Mouse (Mus musculus): ENCODE data around the gene Tex38.

DNA sequence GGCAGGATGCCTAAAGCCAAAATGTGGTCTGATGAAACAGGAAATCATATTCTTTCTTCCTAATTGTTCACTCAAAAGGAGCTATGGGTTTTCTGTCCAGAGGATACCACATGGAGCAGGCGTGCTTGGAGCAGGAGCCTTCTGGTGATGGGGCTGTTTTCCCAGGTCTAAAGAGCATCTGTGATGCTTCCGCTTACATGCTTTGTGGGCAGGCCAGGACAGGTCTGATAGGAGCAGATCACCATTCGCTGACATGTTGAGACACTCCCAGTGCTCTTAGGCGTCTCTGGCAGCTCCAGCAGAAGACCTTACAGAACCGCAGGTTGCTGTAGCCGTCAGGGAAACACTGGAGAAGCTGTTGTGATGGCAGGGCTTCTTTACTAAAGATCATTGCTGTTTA lies 5.8 kb downstream of the Tex38 start:
- TF ChIP-seq CTCF (IDR thresholded peaks at IDR 0.05; ENCODE audit: borderline replicate concordance, control insufficient read depth, extremely low read depth, insufficient read depth, low read length, poor library complexity) = no peak
- no peak for TF ChIP-seq POLR2A (IDR thresholded peaks at IDR 0.05; ENCODE audit: control insufficient read depth, extremely low read depth, insufficient read depth, low read length, poor library complexity)
